Mouse (Mus musculus): ENCODE measurements around the gene Pcolce. TPM values are rescaled to one million over a fixed set of nuclear protein-coding genes. Genes with fewer than 3 reads are reported as not detected.
A peak's percentile ranks its signal among the peaks of the same experiment; 100 is the strongest.

Pcolce gene
- total and polyA plus RNA-seq, 3 experiments = 0.23 to 0.77 TPM; not detected in 1

DNA sequence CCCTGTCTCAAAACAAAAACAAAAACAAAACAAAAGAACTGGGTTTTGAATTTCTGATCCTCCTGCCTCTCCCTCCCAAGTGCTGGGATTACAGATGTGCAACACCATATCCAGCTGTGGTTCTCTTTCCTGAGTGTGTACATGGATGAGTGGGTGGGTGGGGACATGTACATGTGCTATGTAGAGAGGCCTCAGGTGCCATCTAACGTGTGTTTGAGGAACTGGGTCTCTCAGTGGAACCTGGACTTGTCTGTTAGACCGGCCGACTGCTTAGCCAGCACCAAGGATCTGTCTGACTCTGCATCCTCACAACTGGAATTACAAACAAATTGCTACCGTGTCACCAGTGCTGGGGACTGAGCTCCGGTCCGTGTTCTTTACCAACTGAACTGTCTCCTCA lies 16.0 kb downstream of the Pcolce start:
- Histone ChIP-seq H3K9me3 (replicated peaks; ENCODE audit: insufficient read depth, low read length) (no peaks in the 10 kb centered on the region), H3K36me3 (ENCODE audit: control insufficient read depth in 1 of 2, insufficient read depth in 2 of 2, low read length in 2 of 2) (peaks cover 0 to 13% of the 10 kb centered on the region in 2 experiments; a peak in 2 of 4 replicates), H3K4me1 (ENCODE audit: control insufficient read depth in 1 of 2, insufficient read depth in 2 of 2, low read length in 2 of 2) (peaks cover 10 to 25% of the 10 kb centered on the region in 2 experiments), H3K9ac (ENCODE audit: control insufficient read depth, low read depth, low read length, poor library complexity, severe bottlenecking) (no peak overlapping the region), H3K79me2 (ENCODE audit: control insufficient read depth, insufficient read depth, low read length, poor library complexity) (peaks cover 12% of the 10 kb centered on the region), H3K27me3 (ENCODE audit: control insufficient read depth in 1 of 2, insufficient read depth in 2 of 2, low read length in 2 of 2) (no peaks in the 10 kb centered on the region), H3K27ac (ENCODE audit: control insufficient read depth, low read depth, low read length) (peak overlapping the region; percentile 16), H3K4me3 (ENCODE audit: control insufficient read depth in 1 of 2, insufficient read depth in 1 of 2, low read depth in 2 of 2, low read length in 2 of 2) (no peak overlapping the region)
- DNase-seq (ENCODE audit: low read depth, low spot score) = no peak
- TF ChIP-seq USF1 (IDR thresholded peaks at IDR 0.05; ENCODE audit: low read depth, low read length) (no peak), MEF2A (IDR thresholded peaks at IDR 0.05; ENCODE audit: extremely low read depth, insufficient replicate concordance, low read depth, low read length, poor library complexity, severe bottlenecking) (no peak), POLR2AphosphoS5 (IDR thresholded peaks at IDR 0.05; ENCODE audit: borderline replicate concordance, low read depth, low read length) (no peak), CTCF (IDR thresholded peaks at IDR 0.05 in 2 of 3, conservative IDR thresholded peaks at IDR 0.05 in 1 of 3; ENCODE audit: control insufficient read depth in 1 of 3, insufficient read depth in 1 of 3, low read depth in 2 of 3, low read length in 3 of 3, poor library complexity in 1 of 3, severe bottlenecking in 1 of 3) (no peak), ZNF384 (IDR thresholded peaks at IDR 0.05; ENCODE audit: low read depth, low read length) (no peak), ZC3H11A (IDR thresholded peaks at IDR 0.05; ENCODE audit: low read depth, low read length) (no peak), POLR2A (IDR thresholded peaks at IDR 0.05; ENCODE audit: control insufficient read depth in 1 of 2, insufficient read depth in 1 of 2, low read depth in 1 of 2, low read length in 2 of 2, poor library complexity in 1 of 2) (no peak), ZMIZ1 (IDR thresholded peaks at IDR 0.05; ENCODE audit: low read depth, low read length) (no peak), MYC (IDR thresholded peaks at IDR 0.05; ENCODE audit: low read depth, low read length) (no peak), RAD21 (IDR thresholded peaks at IDR 0.05; ENCODE audit: low read depth, low read length) (no peak), MAFK (IDR thresholded peaks at IDR 0.05; ENCODE audit: borderline replicate concordance, low read depth, low read length) (no peak)

DNA sequence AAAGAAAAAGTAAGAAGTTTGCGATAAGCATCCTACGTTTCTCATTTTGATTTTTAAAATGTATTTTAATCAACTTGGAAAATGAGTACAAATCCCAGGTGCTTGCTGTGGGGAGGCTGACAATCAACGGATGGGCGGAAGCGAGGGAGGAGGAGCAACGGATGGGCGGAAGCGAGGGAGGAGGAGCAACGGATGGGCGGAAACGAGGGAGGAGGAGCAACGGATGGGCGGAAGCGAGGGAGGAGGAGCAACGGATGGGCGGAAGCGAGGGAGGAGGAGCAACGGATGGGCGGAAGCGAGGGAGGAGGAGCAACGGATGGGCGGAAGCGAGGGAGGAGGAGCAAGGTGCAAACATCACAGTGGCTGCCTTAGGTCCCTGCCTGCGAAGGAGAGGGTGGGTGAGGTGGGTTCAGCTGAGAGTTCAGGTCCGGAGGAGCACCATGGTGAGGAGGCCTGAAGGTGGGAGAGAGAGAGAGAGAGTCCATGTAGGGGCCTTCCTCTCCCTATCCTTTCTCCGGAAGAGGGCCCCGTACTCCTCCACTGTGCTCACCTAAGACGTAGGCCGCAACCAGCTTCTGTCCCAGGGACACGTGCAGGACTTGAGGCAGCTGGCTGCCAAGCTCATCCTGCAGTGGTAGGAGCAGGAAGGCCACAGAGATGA lies 16.9 kb downstream of the Pcolce start:
- Histone ChIP-seq H3K79me2 (ENCODE audit: control insufficient read depth, insufficient read depth, low read length, poor library complexity) (peaks cover 8% of the 10 kb centered on the region; the same call in 1 of the 2 replicates), H3K27me3 (ENCODE audit: control insufficient read depth in 1 of 2, insufficient read depth in 2 of 2, low read length in 2 of 2) (no peaks in the 10 kb centered on the region), H3K9ac (ENCODE audit: control insufficient read depth, low read depth, low read length, poor library complexity, severe bottlenecking) (no peak overlapping the region), H3K27ac (ENCODE audit: control insufficient read depth, low read depth, low read length) (no peak overlapping the region), H3K4me1 (ENCODE audit: control insufficient read depth in 1 of 2, insufficient read depth in 2 of 2, low read length in 2 of 2) (peaks cover 4 to 20% of the 10 kb centered on the region in 2 experiments; a peak in 3 of 4 replicates), H3K9me3 (replicated peaks; ENCODE audit: insufficient read depth, low read length) (no peaks in the 10 kb centered on the region), H3K4me3 (ENCODE audit: control insufficient read depth in 1 of 2, insufficient read depth in 1 of 2, low read depth in 2 of 2, low read length in 2 of 2) (no peak overlapping the region), H3K36me3 (ENCODE audit: control insufficient read depth in 1 of 2, insufficient read depth in 2 of 2, low read length in 2 of 2) (peaks cover 0 to 11% of the 10 kb centered on the region in 2 experiments; a peak in 2 of 4 replicates)
- no peak for DNase-seq (ENCODE audit: low read depth, low spot score)
- TF ChIP-seq ZC3H11A (IDR thresholded peaks at IDR 0.05; ENCODE audit: low read depth, low read length) (no peak), GABPA (IDR thresholded peaks at IDR 0.05; ENCODE audit: low read depth, low read length) (no peak), MAZ (IDR thresholded peaks at IDR 0.05; ENCODE audit: low read depth, low read length) (no peak), ZKSCAN1 (IDR thresholded peaks at IDR 0.05; ENCODE audit: low read depth, low read length) (no peak), KAT2A (conservative IDR thresholded peaks at IDR 0.05; ENCODE audit: low read depth, low read length) (no peak), NELFE (IDR thresholded peaks at IDR 0.05; ENCODE audit: low read depth, low read length) (no peak), SIN3A (IDR thresholded peaks at IDR 0.05; ENCODE audit: low read length) (no peak), TBP (IDR thresholded peaks at IDR 0.05; ENCODE audit: low read depth, low read length) (no peak), RAD21 (IDR thresholded peaks at IDR 0.05; ENCODE audit: low read depth, low read length) (no peak), USF2 (IDR thresholded peaks at IDR 0.05; ENCODE audit: borderline replicate concordance in 1 of 2, insufficient read depth in 1 of 2, low read depth in 1 of 2, low read length in 2 of 2) (no peak), UBTF (IDR thresholded peaks at IDR 0.05; ENCODE audit: borderline replicate concordance, insufficient read depth, low read depth, low read length) (no peak), E2F4 (IDR thresholded peaks at IDR 0.05; ENCODE audit: borderline replicate concordance, low read depth, low read length) (no peak), SMC3 (IDR thresholded peaks at IDR 0.05; ENCODE audit: low read depth, low read length) (no peak), POLR2AphosphoS2 (IDR thresholded peaks at IDR 0.05; ENCODE audit: low read length) (no peak), USF1 (IDR thresholded peaks at IDR 0.05; ENCODE audit: low read depth, low read length) (no peak), ETS1 (IDR thresholded peaks at IDR 0.05; ENCODE audit: low read depth, low read length) (no peak), EP300 (IDR thresholded peaks at IDR 0.05; ENCODE audit: low read depth in 1 of 2, low read length in 2 of 2) (no peak), MYB (IDR thresholded peaks at IDR 0.05; ENCODE audit: low read depth, low read length) (no peak), RCOR1 (IDR thresholded peaks at IDR 0.05; ENCODE audit: low read depth, low read length) (no peak), JUND (IDR thresholded peaks at IDR 0.05; ENCODE audit: low read depth, low read length) (no peak)

All from MEL (cell line).